Mouse (Mus musculus) retina, postnatal 7 days (tissue): ENCODE data around the gene Kif16b.

ENCODE experiments used
- DNase-seq: peaks from one replicate; pipeline ENCODE4 v3.0.0-alpha.2; 2012; ENCODE audit warnings: low read depth, low spot score

Kif16b gene

GRCm38 (mm10) chr2:142734046-142734445 lies 167.3 kb downstream of the Kif16b start:
- no peak for DNase-seq

- DNase-seq: no peak
Observed at GRCm38 (mm10) chr2:142732370-142732769, 169.0 kb downstream of the Kif16b start.

GRCm38 (mm10) chr2:142731778-142732092 lies 169.6 kb downstream of the Kif16b start:
- no peak for DNase-seq

- DNase-seq: no peak
Observed at GRCm38 (mm10) chr2:142731016-142731777, 170.1 kb downstream of the Kif16b start.

GRCm38 (mm10) chr2:142724215-142725001 lies 176.9 kb downstream of the Kif16b start:
- DNase-seq: no peak

GRCm38 (mm10) chr2:142720174-142720573 lies 181.2 kb downstream of the Kif16b start:
- DNase-seq: no peak

- DNase-seq: no peak
Observed at GRCm38 (mm10) chr2:142718998-142719397, 182.3 kb downstream of the Kif16b start.

- no peak for DNase-seq
Observed at GRCm38 (mm10) chr2:142717591-142717990, 183.7 kb downstream of the Kif16b start.

- DNase-seq: no peak
Observed at GRCm38 (mm10) chr2:142715912-142716260, 185.4 kb downstream of the Kif16b start.

GRCm38 (mm10) chr2:142715186-142715911 lies 186.0 kb downstream of the Kif16b start:
- DNase-seq: no peak

GRCm38 (mm10) chr2:142712727-142713126 lies 188.6 kb downstream of the Kif16b start:
- DNase-seq: no peak

- no peak for DNase-seq
Observed at GRCm38 (mm10) chr2:142709326-142709725, 192.0 kb downstream of the Kif16b start.

- no peak for DNase-seq
Observed at GRCm38 (mm10) chr2:142700689-142701088, 200.6 kb downstream of the Kif16b start.

GRCm38 (mm10) chr2:142698650-142699049 lies 202.7 kb downstream of the Kif16b start:
- peak; percentile 13 for DNase-seq

- no peak for DNase-seq
Observed at GRCm38 (mm10) chr2:142694936-142695331, 206.4 kb downstream of the Kif16b start.

- DNase-seq: no peak
Observed at GRCm38 (mm10) chr2:142694019-142694935, 207.1 kb downstream of the Kif16b start.

GRCm38 (mm10) chr2:142693461-142693860 lies 207.9 kb downstream of the Kif16b start:
- DNase-seq: no peak

GRCm38 (mm10) chr2:142689496-142689895 lies 211.8 kb downstream of the Kif16b start:
- no peak for DNase-seq

- DNase-seq: no peak
Observed at GRCm38 (mm10) chr2:142687936-142688514, 213.3 kb downstream of the Kif16b start.

- DNase-seq: no peak
Observed at GRCm38 (mm10) chr2:142682965-142683709, 218.2 kb downstream of the Kif16b start.
